Mouse (Mus musculus) heart, embryonic 13.5 days (tissue): Measurements from ENCODE around the gene Cpox. TPM values are rescaled to one million over a fixed set of nuclear protein-coding genes. Genes with fewer than 3 reads are reported as not detected.

Experiments
- ATAC-seq: fragments of 200-750 bp; cut with Nextera tagmentation; 2 replicates; pipeline ENCODE4 v1.8.0; 2017; ENCODE audit warnings: moderate TSS enrichment; ENCODE audit not compliant: insufficient number of reproducible peaks, low FRiP score, low TSS enrichment; ENCODE audit errors: extremely low read depth
- H3K27ac ChIP-seq: fragments of 300-500 bp; sonication (generic); replicated peaks from 2 replicates; pipeline ENCODE4 v1.5.1; 2015; ENCODE audit warnings: moderate library complexity, mild to moderate bottlenecking, inconsistent platforms
- H3K27me3 ChIP-seq: fragments of 300-500 bp; sonication (generic); replicated peaks from 2 replicates; pipeline ENCODE4 v1.6.1; 2015; ENCODE audit warnings: mild to moderate bottlenecking, inconsistent platforms
- H3K36me3 ChIP-seq: fragments of 300-500 bp; sonication (generic); 2 replicates; pipeline ENCODE4 v1.6.1; 2015; ENCODE audit warnings: mild to moderate bottlenecking, inconsistent platforms
- H3K4me1 ChIP-seq: fragments of 300-500 bp; sonication (generic); 2 replicates; pipeline ENCODE4 v1.6.1; 2015; ENCODE audit warnings: inconsistent platforms
- H3K4me2 ChIP-seq: fragments of 300-500 bp; sonication (generic); 2 replicates; pipeline ENCODE4 v1.6.1; 2015; ENCODE audit warnings: inconsistent platforms, mild to moderate bottlenecking, moderate library complexity
- H3K4me3 ChIP-seq: fragments of 300-500 bp; sonication (generic); 2 replicates; pipeline ENCODE4 v1.5.1; 2015; ENCODE audit warnings: moderate library complexity, mild to moderate bottlenecking, inconsistent platforms
- H3K9ac ChIP-seq: fragments of 300-500 bp; sonication (generic); 2 replicates; pipeline ENCODE4 v1.6.1; 2015; ENCODE audit warnings: inconsistent platforms, mild to moderate bottlenecking, moderate library complexity
- H3K9me3 ChIP-seq: fragments of 300-500 bp; sonication (generic); 2 replicates; pipeline ENCODE4 v1.6.1; 2016; ENCODE audit warnings: inconsistent platforms
- WGBS: fragments of 180-500 bp; shearing (Covaris S2); methylation state at CpG from one replicate; pipeline ENCODE4 v1.1.7; 2015; ENCODE audit warnings: mixed read lengths; 5-methylcytosine and 5-hydroxymethylcytosine counted together
- polyA plus RNA-seq: library from polyadenylated mRNA; unstranded; fragments of >200 nt; fragmentation: Nextera tagmentation; extraction: Ambion mirVana; gene quantifications from 2 replicates; pipeline ENCODE4 v1.2.1, GENCODE M21; 2015

Gene Cpox
- polyA plus RNA-seq, 1 experiment from 2014 or later = 26.9 TPM

DNA sequence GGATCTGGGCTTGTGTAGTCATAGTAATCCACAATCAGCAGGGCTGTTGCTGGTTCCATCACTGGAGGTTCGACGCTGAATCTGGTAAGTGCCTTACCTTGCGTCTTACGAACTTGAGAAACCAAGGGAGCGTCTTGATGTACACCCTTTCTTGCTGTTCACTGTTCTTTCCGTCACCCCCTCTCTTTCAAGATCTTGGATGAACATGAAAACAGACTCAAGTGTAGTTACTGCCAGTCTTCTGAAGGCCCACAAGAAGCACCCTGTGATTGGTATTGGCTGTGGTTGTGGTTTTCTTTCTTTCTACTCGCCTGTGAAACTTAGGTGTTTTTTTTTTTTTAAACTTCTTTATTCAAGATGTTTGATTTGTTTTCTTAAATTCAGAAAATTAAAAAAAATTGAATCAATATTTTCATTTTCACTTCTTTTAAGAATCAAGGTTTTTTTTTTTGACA, 48.6 kb downstream of the Cpox start, which contains the start of gene Gpr15:
Gene Gpr15 (minus strand): TSS at position 405 of the 455 bp plus-strand sequence.
- Histone ChIP-seq H3K9ac (no peak within 1 kb of the TSS), H3K27ac (no peak within 1 kb of the TSS), H3K4me1 (no peaks in the 10 kb centered on the region), H3K4me2 (no peak within 1 kb of the TSS), H3K4me3 (no peak within 1 kb of the TSS), H3K27me3 (no peaks in the 10 kb centered on the region), H3K36me3 (no peaks in the 10 kb centered on the region), H3K9me3 (no peaks in the 10 kb centered on the region)
- no peak for ATAC-seq
- WGBS = 87% methylated on average over 7 of the region's 7 CpGs

GRCm38 (mm10) chr16:58722292-58722691, 52.2 kb downstream of the Cpox start:
- 75% methylated on average over 2 of the region's 2 CpGs for WGBS

DNA sequence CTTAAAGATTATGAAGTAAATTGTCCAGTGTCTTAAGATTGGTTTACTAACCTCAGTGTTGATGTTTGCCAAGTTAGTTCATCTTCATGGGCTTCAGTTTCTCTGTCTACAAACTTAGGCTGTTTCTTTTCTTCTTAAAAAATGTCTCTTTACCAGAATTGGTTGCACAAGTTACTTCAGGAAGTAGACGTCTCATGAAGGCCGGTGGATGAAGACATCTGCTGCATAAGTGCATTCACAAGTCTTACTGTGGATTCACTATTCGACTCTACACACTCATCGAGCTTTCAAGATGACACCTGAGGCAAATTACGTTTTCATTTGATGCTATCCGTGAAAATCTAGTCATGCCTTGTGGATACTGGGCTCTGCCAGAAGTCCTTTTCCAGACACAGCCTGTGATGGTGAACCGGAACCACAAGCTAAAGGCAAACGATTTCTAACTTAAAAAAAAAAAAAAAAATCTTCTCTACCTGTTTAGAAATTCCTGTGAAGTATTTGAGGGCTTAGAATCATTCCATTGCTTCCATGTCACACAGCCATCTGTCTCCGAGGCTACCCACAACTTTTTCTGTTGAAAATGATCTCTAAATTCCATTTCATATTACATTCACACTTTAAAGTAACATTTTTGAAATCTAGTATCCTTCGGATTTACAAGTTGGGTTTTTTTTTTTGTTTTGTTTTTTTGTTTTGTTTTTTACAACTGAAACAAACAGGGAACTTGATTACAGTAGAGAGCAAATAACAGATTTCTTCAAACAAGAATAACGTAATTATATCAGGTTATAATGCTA, 56.8 kb downstream of the Cpox start:
- H3K36me3 ChIP-seq = peaks cover 24% of the 10 kb centered on the region
- H3K9ac ChIP-seq = no peak overlapping the region
- WGBS = 71% methylated on average over 11 of the region's 11 CpGs
- H3K4me3 ChIP-seq = peak overlapping the region; percentile 71
- H3K27me3 ChIP-seq = no peaks in the 10 kb centered on the region
- H3K27ac ChIP-seq = no peak overlapping the region
- H3K4me1 ChIP-seq = peaks cover 11% of the 10 kb centered on the region
- H3K9me3 ChIP-seq = no peaks in the 10 kb centered on the region
- H3K4me2 ChIP-seq = peak overlapping the region; percentile 82
- ATAC-seq = no peak

More at GRCm38 (mm10) chr16:58722292-58722691, 52.2 kb downstream of the Cpox start:
- Histone ChIP-seq H3K27ac (no peak overlapping the region), H3K36me3 (no peaks in the 10 kb centered on the region), H3K9ac (no peak overlapping the region), H3K4me1 (no peaks in the 10 kb centered on the region), H3K9me3 (no peaks in the 10 kb centered on the region), H3K4me2 (no peak overlapping the region), H3K27me3 (no peaks in the 10 kb centered on the region), H3K4me3 (no peak overlapping the region)
- no peak for ATAC-seq

GRCm38 (mm10) chr16:58727477-58728131, 57.5 kb downstream of the Cpox start, which contains the start of gene Cldnd1:
Gene Cldnd1 (plus strand): TSS chr16:58727910.
- Histone ChIP-seq H3K27me3 (no peaks in the 10 kb centered on the region), H3K4me3 (peak within 1 kb of the TSS; percentile 71), H3K4me1 (peaks cover 11% of the 10 kb centered on the region), H3K4me2 (peak within 1 kb of the TSS; percentile 82), H3K9me3 (no peaks in the 10 kb centered on the region), H3K27ac (peak within 1 kb of the TSS; percentile 86), H3K36me3 (peaks cover 31% of the 10 kb centered on the region), H3K9ac (peak within 1 kb of the TSS; percentile 88)
- 2% methylated on average over 35 of the region's 35 CpGs for WGBS
- ATAC-seq = peak; percentile 100

DNA sequence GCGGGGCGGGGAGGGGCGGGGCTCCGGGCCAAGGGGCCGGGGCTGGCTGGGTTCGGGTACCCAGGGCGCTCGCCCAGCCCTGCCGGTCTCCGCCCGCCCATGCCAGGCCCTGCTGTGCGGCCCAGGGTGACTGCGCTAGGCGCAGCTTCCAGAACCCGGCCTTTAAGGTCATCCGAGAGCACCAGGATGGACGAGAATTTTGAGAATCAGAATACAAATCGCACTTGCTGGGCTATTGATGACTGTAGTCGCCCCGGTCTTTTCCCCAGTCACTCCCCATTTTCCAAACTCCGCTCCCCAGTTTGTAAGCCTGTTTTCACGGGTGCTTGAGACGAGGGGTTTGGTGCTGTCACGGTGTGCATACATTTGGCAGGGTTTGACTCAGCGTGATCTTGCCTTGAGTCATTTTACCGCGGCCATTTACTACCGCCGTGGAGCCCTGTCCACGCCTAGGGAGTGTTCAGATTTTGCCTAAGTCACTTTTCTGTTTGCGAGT, 58.1 kb downstream of the Cpox start:
- 1% methylated on average over 29 of the region's 31 CpGs for WGBS
- peak; percentile 90 for ATAC-seq
- peak overlapping the region; percentile 71 for H3K4me3 ChIP-seq

DNA sequence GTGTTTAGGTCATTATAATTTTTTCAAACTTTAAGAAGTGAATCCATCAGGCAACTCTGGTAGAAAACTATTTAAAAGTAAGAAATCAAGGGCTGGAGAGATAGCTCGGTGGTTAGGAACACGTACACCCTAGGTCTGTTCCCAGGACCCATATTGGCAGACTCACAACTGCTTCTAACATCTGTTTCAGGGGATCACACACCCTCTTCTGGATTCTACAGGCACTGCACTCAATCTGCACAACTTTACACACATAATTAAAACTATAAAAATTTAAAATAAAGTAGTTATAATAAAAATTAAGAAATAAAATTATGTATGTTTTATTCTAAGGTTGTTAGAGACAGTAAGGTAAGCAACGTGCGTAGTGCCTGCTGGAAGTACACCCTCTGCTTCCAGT, 68.1 kb downstream of the Cpox start:
- no peaks in the 10 kb centered on the region for H3K27me3 ChIP-seq
- peaks cover 30% of the 10 kb centered on the region for H3K36me3 ChIP-seq
- no peak overlapping the region for H3K9ac ChIP-seq
- no peak overlapping the region for H3K4me3 ChIP-seq
- H3K9me3 ChIP-seq = no peaks in the 10 kb centered on the region
- no peaks in the 10 kb centered on the region for H3K4me1 ChIP-seq
- WGBS = 80% methylated on average over 4 of the region's 4 CpGs
- H3K4me2 ChIP-seq = no peak overlapping the region
- no peak overlapping the region for H3K27ac ChIP-seq
- ATAC-seq = no peak

More for the DNA sequence above, 58.1 kb downstream of the Cpox start:
- H3K4me2 ChIP-seq = peak overlapping the region; percentile 82
- peak overlapping the region; percentile 88 for H3K9ac ChIP-seq
- peaks cover 11% of the 10 kb centered on the region for H3K4me1 ChIP-seq
- H3K27me3 ChIP-seq = no peaks in the 10 kb centered on the region
- peak overlapping the region; percentile 86 for H3K27ac ChIP-seq
- H3K36me3 ChIP-seq = peaks cover 37% of the 10 kb centered on the region
- H3K9me3 ChIP-seq = no peaks in the 10 kb centered on the region

- Histone ChIP-seq H3K27me3 (no peaks in the 10 kb centered on the region), H3K27ac (no peak overlapping the region), H3K4me3 (no peak overlapping the region), H3K36me3 (peaks cover 24% of the 10 kb centered on the region), H3K9me3 (no peaks in the 10 kb centered on the region), H3K4me1 (no peaks in the 10 kb centered on the region), H3K4me2 (no peak overlapping the region), H3K9ac (no peak overlapping the region)
- 94% methylated on average over 1 of the region's 1 CpGs for WGBS
- no peak for ATAC-seq
Measured at GRCm38 (mm10) chr16:58738800-58739199, 68.7 kb downstream of the Cpox start.

- 86% methylated on average over 5 of the region's 5 CpGs for whole genome bisulfite sequencing
- no peak overlapping the region for H3K4me2 ChIP-seq
- no peak overlapping the region for H3K4me3 ChIP-seq
- H3K9me3 ChIP-seq = no peaks in the 10 kb centered on the region
- H3K4me1 ChIP-seq = no peaks in the 10 kb centered on the region
- ATAC-seq = no peak
- H3K36me3 ChIP-seq = peaks cover 7% of the 10 kb centered on the region
- no peak overlapping the region for H3K27ac ChIP-seq
- H3K27me3 ChIP-seq = no peaks in the 10 kb centered on the region
- no peak overlapping the region for H3K9ac ChIP-seq
Measured at GRCm38 (mm10) chr16:58740751-58741150, 70.7 kb downstream of the Cpox start.

DNA sequence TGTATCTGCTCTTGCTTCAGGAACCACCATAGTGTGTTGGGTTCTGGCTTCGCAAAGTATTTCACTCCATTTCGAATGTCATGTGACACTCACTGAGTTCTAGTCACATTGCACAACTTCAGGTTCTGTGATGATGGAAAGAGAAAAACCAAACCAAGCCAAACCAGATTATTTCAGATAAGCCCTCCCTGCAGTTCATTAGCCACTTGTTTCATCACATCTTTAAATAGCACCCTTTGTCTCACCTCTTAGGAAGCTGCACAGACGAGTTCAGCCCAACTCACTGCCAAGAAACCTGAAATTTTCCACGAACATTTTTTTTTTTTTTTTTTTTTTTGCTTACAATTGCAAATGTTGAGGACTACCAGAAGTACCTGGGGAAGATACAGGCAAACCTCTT, 76.6 kb downstream of the Cpox start:
- ATAC-seq = no peak
- Histone ChIP-seq H3K4me1 (peaks cover 16% of the 10 kb centered on the region; the same call in 1 of the 2 replicates), H3K27me3 (no peaks in the 10 kb centered on the region), H3K9me3 (no peaks in the 10 kb centered on the region), H3K4me2 (peak overlapping the region; percentile 25), H3K9ac (no peak overlapping the region), H3K4me3 (no peak overlapping the region), H3K36me3 (no peaks in the 10 kb centered on the region), H3K27ac (0 out of 2 replicates have a peak overlapping the region, but pooled peaks have one; percentile 26)
- 26% methylated on average over 4 of the region's 4 CpGs for whole genome bisulfite sequencing

DNA sequence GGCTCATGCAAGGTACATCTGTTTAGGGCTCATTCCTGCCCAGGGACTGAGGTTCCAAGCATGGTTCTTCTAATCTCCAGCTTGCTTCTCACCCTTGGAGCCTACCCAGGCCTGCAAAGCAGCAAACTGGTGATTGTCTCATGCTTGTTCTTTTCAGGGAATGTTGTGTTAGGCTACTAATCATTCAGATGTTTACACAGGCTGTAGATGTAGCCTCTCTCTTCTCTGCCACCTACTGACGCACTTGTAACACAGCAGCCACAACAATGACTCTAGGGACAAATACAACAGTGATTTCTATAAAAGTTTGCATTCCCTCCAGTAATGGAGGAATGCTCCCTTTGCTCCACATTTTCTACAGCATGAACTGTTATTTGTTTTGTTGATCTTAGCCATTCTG, 81.2 kb downstream of the Cpox start:
- Histone ChIP-seq H3K4me2 (no peak overlapping the region), H3K4me1 (peaks cover 12% of the 10 kb centered on the region; the same call in 1 of the 2 replicates), H3K9me3 (no peaks in the 10 kb centered on the region), H3K36me3 (no peaks in the 10 kb centered on the region), H3K4me3 (no peak overlapping the region), H3K27ac (no peak overlapping the region), H3K27me3 (no peaks in the 10 kb centered on the region), H3K9ac (no peak overlapping the region)
- no peak for ATAC-seq
- WGBS = 30% methylated on average over 1 of the region's 1 CpGs

DNA sequence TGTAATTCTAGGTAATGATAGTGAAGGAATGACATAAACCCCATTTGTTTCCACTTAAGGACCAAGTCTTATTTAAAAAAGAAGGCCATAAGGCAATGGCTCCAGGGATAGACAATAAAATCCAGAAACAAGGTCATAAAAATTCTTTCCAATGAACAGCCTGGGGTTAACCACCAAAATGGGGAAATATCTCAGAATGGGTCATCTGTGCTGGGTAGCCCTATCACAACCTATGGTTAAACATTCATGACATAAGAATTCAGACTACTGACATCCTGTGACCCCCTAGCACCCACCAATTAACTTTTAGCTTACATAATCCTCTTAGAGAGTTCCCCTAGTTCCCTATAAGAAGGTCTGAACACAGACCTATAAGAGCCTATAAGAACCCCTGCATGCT, 86.1 kb downstream of the Cpox start:
- no peak overlapping the region for H3K4me3 ChIP-seq
- no peak for ATAC-seq
- no peaks in the 10 kb centered on the region for H3K27me3 ChIP-seq
- no peak overlapping the region for H3K27ac ChIP-seq
- no peak overlapping the region for H3K9ac ChIP-seq
- no peak overlapping the region for H3K4me2 ChIP-seq
- no peaks in the 10 kb centered on the region for H3K9me3 ChIP-seq
- no peaks in the 10 kb centered on the region for H3K4me1 ChIP-seq
- no peaks in the 10 kb centered on the region for H3K36me3 ChIP-seq
